Mouse (Mus musculus) megakaryocyte, embryonic 14.5 days (primary cell): ENCODE data around the gene Smyd4. TPM values are rescaled to one million over a fixed set of nuclear protein-coding genes. Genes with fewer than 3 reads are reported as not detected.

Experiments
- H3K27me3 ChIP-seq: replicated peaks from 2 replicates; pipeline ENCODE3; 2012; ENCODE audit warnings: inconsistent platforms
- H3K36me3 ChIP-seq: replicated peaks from 2 replicates; pipeline ENCODE3; 2012; ENCODE audit warnings: low read length, inconsistent platforms, mixed read lengths
- H3K4me1 ChIP-seq: 2 replicates; pipeline ENCODE4 v1.6.1; 2012; ENCODE audit warnings: inconsistent platforms
- H3K4me3 ChIP-seq: replicated peaks from 2 replicates; pipeline ENCODE3; 2012; ENCODE audit warnings: moderate library complexity, mild to moderate bottlenecking, inconsistent platforms
- H3K9me3 ChIP-seq: 2 replicates; pipeline ENCODE4 v1.6.1; 2012; ENCODE audit warnings: inconsistent platforms
- FLI1 ChIP-seq: IDR thresholded peaks from 2 replicates; pipeline ENCODE4 v1.6.1; 2012; ENCODE audit warnings: low read length, inconsistent platforms, mixed read lengths
- GATA1 ChIP-seq: IDR thresholded peaks from 3 replicates; pipeline ENCODE4 v1.6.1; 2012; ENCODE audit warnings: mixed read lengths, low read length, inconsistent platforms, borderline replicate concordance
- polyA plus RNA-seq: library from polyadenylated mRNA; stranded (reverse); fragments of >175 nt; gene quantifications from 2 replicates; pipeline ENCODE4 v1.2.3, GENCODE M21; 2012; ENCODE audit warnings: low replicate concordance; ENCODE audit not compliant: insufficient read depth

Smyd4 gene
- polyA plus RNA-seq: 0.43 and 1.8 TPM in 2 replicates

GRCm38 (mm10) chr11:75348199-75348889 is at the start of gene Smyd4, which contains the start of gene Rpa1:
Gene Smyd4, plus strand, starts transcription at chr11:75348433.
Gene Rpa1, minus strand, starts transcription at chr11:75348324.
- Histone ChIP-seq H3K9me3 (no peaks in the 10 kb centered on the region), H3K36me3 (peaks cover 15% of the 10 kb centered on the region), H3K27me3 (no peaks in the 10 kb centered on the region), H3K4me1 (peaks cover 65% of the 10 kb centered on the region), H3K4me3 (peak within 1 kb of the TSS; percentile 97)
- no peak for TF ChIP-seq GATA1
- TF ChIP-seq FLI1: no peak

- Histone ChIP-seq H3K27me3 (peaks cover 7% of the 10 kb centered on the region), H3K9me3 (no peaks in the 10 kb centered on the region), H3K4me3 (no peak overlapping the region), H3K4me1 (peaks cover 39% of the 10 kb centered on the region), H3K36me3 (peaks cover 46% of the 10 kb centered on the region)
- no peak for TF ChIP-seq GATA1
- no peak for TF ChIP-seq FLI1
These were observed 49.7 kb upstream of the Smyd4 start for GRCm38 (mm10) chr11:75298491-75298890.

DNA sequence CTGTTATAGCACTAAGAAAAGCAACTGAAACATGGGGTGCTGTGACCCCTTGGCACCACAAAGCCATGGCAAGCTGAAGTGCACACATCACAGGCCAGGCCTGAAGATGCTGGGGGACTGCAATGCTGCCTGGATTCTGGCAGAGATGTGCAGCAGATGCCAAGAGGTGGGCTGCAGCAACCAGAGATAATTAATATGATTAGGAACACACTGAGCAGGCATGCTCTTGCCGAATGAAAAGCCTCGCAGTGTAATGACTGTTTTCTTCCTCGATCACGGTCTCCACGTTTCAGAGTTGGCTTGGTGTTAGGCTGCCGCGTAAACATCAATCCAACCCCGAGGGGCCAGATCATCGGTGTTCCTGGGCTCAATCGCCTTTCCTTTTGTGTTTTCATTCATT is 48.4 kb upstream of the Smyd4 start:
- Histone ChIP-seq H3K4me3 (no peak overlapping the region), H3K27me3 (no peaks in the 10 kb centered on the region), H3K9me3 (no peaks in the 10 kb centered on the region), H3K4me1 (peaks cover 33% of the 10 kb centered on the region), H3K36me3 (peaks cover 56% of the 10 kb centered on the region)
- TF ChIP-seq GATA1 (no peak), FLI1 (no peak)

DNA sequence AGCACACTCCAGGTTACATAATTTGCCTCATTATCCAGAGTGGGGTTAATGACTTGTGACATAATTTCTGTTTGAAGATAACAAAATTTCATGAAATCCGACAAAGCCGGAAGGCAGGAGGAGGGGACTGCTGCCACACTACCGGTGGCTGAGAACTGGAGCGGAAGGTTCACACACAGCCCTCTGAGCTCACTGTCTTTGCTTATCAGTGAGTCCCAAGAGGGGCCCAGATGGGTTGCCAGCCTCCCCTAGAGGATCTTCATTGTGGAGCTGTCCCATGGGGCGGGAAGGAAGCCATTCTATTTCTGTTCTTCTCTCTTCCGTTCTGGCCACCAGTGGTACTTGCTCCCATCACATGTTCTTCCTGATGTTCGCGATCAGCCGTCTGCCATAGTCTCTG is 47.3 kb upstream of the Smyd4 start:
- H3K36me3 ChIP-seq: peaks cover 68% of the 10 kb centered on the region
- TF ChIP-seq GATA1 (no peak), FLI1 (no peak)
- H3K9me3 ChIP-seq: no peaks in the 10 kb centered on the region
- H3K4me3 ChIP-seq: no peak overlapping the region
- H3K4me1 ChIP-seq: peaks cover 29% of the 10 kb centered on the region
- H3K27me3 ChIP-seq: no peaks in the 10 kb centered on the region

- no peak overlapping the region for H3K4me3 ChIP-seq
- peaks cover 95% of the 10 kb centered on the region for H3K36me3 ChIP-seq
- no peak for TF ChIP-seq GATA1
- no peak for TF ChIP-seq FLI1
- H3K27me3 ChIP-seq: no peaks in the 10 kb centered on the region
- no peaks in the 10 kb centered on the region for H3K9me3 ChIP-seq
- H3K4me1 ChIP-seq: peaks cover 26% of the 10 kb centered on the region
These were observed 43.4 kb upstream of the Smyd4 start for GRCm38 (mm10) chr11:75304797-75305196.

DNA sequence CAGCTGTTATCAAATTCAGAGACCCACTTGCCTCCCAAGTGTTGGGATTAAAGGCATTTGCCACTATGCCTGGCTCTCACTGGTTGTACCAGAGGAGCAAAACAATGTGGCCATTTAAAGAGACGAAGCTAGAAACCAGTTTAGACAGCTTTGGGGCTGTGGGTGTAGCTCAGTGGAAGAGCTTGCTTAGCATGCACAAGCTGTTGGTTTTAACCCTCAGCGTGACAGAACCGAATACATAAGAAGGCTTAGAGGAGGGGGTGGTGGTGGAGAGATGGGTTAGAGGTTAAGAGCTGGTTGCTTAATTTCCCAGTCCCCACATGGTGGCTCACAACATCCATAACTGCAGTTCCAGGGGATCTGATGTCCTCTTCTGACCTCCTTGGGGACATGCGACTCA is 39.6 kb upstream of the Smyd4 start:
- H3K4me1 ChIP-seq: peaks cover 2% of the 10 kb centered on the region
- TF ChIP-seq GATA1 (no peak), FLI1 (no peak)
- no peaks in the 10 kb centered on the region for H3K9me3 ChIP-seq
- no peaks in the 10 kb centered on the region for H3K27me3 ChIP-seq
- H3K4me3 ChIP-seq: no peak overlapping the region
- H3K36me3 ChIP-seq: peaks cover 96% of the 10 kb centered on the region

- Histone ChIP-seq H3K27me3 (no peaks in the 10 kb centered on the region), H3K36me3 (peaks cover 99% of the 10 kb centered on the region), H3K9me3 (no peaks in the 10 kb centered on the region), H3K4me3 (no peak overlapping the region), H3K4me1 (peaks cover 11% of the 10 kb centered on the region)
- TF ChIP-seq FLI1 (no peak), GATA1 (no peak)
These were observed 37.4 kb upstream of the Smyd4 start for GRCm38 (mm10) chr11:75310813-75311212.

DNA sequence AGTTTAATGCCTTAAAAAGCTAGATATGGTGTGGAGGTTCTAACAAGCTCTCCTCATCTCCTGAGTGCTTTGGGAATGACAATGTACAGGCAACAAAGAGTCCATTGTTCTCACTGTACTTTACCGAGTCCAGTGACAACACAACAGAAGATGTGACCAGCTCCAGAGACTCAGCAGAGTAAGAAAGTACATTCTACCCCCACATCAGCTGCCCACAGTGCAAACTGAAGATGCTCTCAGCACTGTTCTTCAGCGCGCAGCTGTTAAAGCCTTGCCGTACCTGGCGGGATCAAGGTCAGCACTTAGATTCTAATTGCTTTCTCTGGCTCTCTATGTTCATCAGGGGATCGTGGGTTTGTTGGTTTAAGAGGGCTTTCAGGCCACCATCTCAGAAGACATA is 36.5 kb upstream of the Smyd4 start:
- peaks cover 11% of the 10 kb centered on the region for H3K4me1 ChIP-seq
- no peaks in the 10 kb centered on the region for H3K9me3 ChIP-seq
- TF ChIP-seq FLI1: no peak
- no peak for TF ChIP-seq GATA1
- H3K27me3 ChIP-seq: no peaks in the 10 kb centered on the region
- no peak overlapping the region for H3K4me3 ChIP-seq
- peaks cover 97% of the 10 kb centered on the region for H3K36me3 ChIP-seq

- peaks cover 11% of the 10 kb centered on the region for H3K4me1 ChIP-seq
- no peak overlapping the region for H3K4me3 ChIP-seq
- no peaks in the 10 kb centered on the region for H3K9me3 ChIP-seq
- TF ChIP-seq FLI1: no peak
- TF ChIP-seq GATA1: no peak
- H3K36me3 ChIP-seq: peaks cover 95% of the 10 kb centered on the region
- no peaks in the 10 kb centered on the region for H3K27me3 ChIP-seq
These were observed 34.4 kb upstream of the Smyd4 start for GRCm38 (mm10) chr11:75313834-75314233.

- peaks cover 86% of the 10 kb centered on the region for H3K36me3 ChIP-seq
- no peaks in the 10 kb centered on the region for H3K9me3 ChIP-seq
These were observed 29.6 kb upstream of the Smyd4 start for GRCm38 (mm10) chr11:75318351-75319221.

DNA sequence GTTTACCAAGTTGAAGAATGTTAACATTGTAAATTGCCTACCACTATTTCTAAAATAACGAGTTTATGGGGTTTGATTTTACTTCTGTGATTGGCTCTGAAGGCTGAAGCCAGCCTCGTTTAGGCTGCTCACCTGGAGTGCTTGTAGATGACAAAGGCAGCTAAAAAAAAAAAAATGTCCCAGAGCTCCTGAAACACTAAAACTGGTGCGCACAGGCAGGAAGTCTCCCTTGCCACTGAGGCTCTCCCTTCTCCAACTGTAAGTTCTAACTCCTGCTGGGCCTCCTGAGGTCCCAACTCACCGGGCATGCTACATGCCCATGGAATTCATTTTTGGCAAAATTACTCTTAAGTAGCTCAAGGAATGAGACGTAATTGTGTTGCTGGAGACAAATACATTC is 29.0 kb upstream of the Smyd4 start:
- no peaks in the 10 kb centered on the region for H3K9me3 ChIP-seq
- H3K27me3 ChIP-seq: no peaks in the 10 kb centered on the region
- peaks cover 82% of the 10 kb centered on the region for H3K36me3 ChIP-seq
- H3K4me1 ChIP-seq: peaks cover 26% of the 10 kb centered on the region
- TF ChIP-seq GATA1: no peak
- TF ChIP-seq FLI1: no peak
- H3K4me3 ChIP-seq: no peak overlapping the region

More at GRCm38 (mm10) chr11:75318351-75319221, 29.6 kb upstream of the Smyd4 start:
- TF ChIP-seq GATA1: no peak
- TF ChIP-seq FLI1: no peak
- Histone ChIP-seq H3K4me3 (no peak overlapping the region), H3K27me3 (no peaks in the 10 kb centered on the region), H3K4me1 (peaks cover 30% of the 10 kb centered on the region)
